Mouse (Mus musculus): ENCODE measurements at regions not wholly inside any gene's neighbourhood (a gene's known extent, or its start where the extent isn't known, plus 50 kb on each side); places are given as distances from the start of the nearest gene placed in this dataset.
"Not testable (repeated sequence)": the region's sequence is repeated elsewhere in the genome, so short reads cannot be mapped to it uniquely, and the experiment has no call there.

DNA sequence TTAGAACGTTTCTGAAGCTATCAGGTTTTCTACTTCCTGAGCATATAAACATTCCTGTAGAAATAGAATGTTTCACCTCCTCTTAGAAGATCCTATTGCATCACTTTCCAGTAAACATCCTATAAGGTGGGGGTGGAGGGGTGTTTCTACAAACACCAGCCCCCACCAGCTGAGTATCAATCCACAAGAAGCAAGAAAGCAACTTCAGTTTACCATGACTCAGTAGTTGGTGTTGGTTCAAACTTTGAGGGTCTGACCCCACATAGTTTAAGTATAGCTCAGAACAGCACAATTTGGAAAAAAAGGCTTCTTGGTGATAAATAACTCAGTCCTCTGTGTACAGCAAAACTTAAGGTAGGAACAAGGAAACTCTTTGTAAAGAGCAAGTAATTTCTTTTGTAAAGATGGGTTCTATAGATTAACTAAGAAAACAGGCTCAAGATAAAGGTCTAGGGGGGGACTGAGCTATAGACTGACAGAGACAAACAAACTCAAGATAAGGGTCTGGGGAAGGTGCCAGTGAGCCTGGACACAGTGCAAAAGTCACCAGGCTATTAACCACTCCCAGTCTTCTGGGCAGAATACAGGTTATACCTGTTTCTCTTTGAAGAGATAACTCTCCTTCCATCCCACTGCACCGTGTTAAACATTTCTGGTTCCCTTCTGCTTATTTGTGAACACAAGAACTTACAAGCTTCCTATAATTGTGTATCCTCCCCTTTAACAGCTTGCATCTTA lies 218.9 kb upstream of the Atp10a start:
- WGBS = 21% methylated on average over 2 of the region's 2 CpGs
- H3K4me3 ChIP-seq = no peak overlapping the region
- H3K4me1 ChIP-seq (replicated peaks) = no peaks in the 10 kb centered on the region
- ATAC-seq (ENCODE audit: insufficient number of reproducible peaks, low FRiP score) = no peak
- no peak overlapping the region for H3K9ac ChIP-seq
- no peaks in the 10 kb centered on the region for H3K36me3 ChIP-seq
- no peak overlapping the region for H3K27ac ChIP-seq (ENCODE audit: poor library complexity, severe bottlenecking)
- H3K27me3 ChIP-seq (replicated peaks) = no peaks in the 10 kb centered on the region
- no peak overlapping the region for H3K4me2 ChIP-seq
- no peaks in the 10 kb centered on the region for H3K9me3 ChIP-seq (replicated peaks)

- no peak for ATAC-seq (ENCODE audit: insufficient number of reproducible peaks, low FRiP score)
- WGBS = 76% methylated on average over 1 of the region's 1 CpGs
- H3K27ac ChIP-seq (ENCODE audit: poor library complexity, severe bottlenecking) = no peak overlapping the region
Observed at GRCm38 (mm10) chr7:58442535-58443184, 213.3 kb upstream of the Atp10a start.

DNA sequence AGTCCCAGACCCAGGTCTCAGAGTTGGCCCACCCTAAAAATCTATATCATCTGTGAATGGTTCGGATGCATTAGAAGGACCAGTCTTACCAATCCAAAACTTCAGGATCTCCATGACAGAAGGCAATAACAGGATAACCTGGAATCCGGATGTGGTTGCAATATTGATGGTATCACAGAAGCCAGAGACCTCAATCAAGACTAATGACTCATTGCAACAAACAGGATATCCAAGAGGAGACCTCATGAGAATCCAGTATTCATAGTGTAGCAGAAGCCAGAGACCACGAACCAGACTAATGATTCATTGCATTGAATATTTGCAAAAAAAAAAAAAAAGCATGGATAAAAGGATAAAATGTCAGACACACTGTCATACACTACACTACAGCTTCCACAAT lies 212.7 kb upstream of the Atp10a start:
- no peak for ATAC-seq (ENCODE audit: insufficient number of reproducible peaks, low FRiP score)
- no peak overlapping the region for H3K4me2 ChIP-seq
- H3K36me3 ChIP-seq = no peaks in the 10 kb centered on the region
- H3K9ac ChIP-seq = no peak overlapping the region
- no peaks in the 10 kb centered on the region for H3K4me1 ChIP-seq (replicated peaks)
- no peaks in the 10 kb centered on the region for H3K9me3 ChIP-seq (replicated peaks)
- no peak overlapping the region for H3K4me3 ChIP-seq
- no peak overlapping the region for H3K27ac ChIP-seq (ENCODE audit: poor library complexity, severe bottlenecking)
- 69% methylated on average over 3 of the region's 3 CpGs for WGBS
- no peaks in the 10 kb centered on the region for H3K27me3 ChIP-seq (replicated peaks)

More at GRCm38 (mm10) chr7:58442535-58443184, 213.3 kb upstream of the Atp10a start:
- Histone ChIP-seq H3K36me3 (no peaks in the 10 kb centered on the region), H3K27me3 (replicated peaks) (no peaks in the 10 kb centered on the region), H3K9me3 (replicated peaks) (no peaks in the 10 kb centered on the region), H3K4me3 (no peak overlapping the region), H3K4me1 (replicated peaks) (no peaks in the 10 kb centered on the region), H3K4me2 (no peak overlapping the region), H3K9ac (no peak overlapping the region)

GRCm38 (mm10) chr7:58445781-58446180 lies 210.2 kb upstream of the Atp10a start:
- no peak overlapping the region for H3K4me2 ChIP-seq
- ATAC-seq (ENCODE audit: insufficient number of reproducible peaks, low FRiP score) = no peak
- H3K4me3 ChIP-seq = no peak overlapping the region
- H3K4me1 ChIP-seq (replicated peaks) = no peaks in the 10 kb centered on the region
- H3K9ac ChIP-seq = no peak overlapping the region
- no peaks in the 10 kb centered on the region for H3K27me3 ChIP-seq (replicated peaks)
- H3K36me3 ChIP-seq = no peaks in the 10 kb centered on the region
- H3K27ac ChIP-seq (ENCODE audit: poor library complexity, severe bottlenecking) = no peak overlapping the region
- WGBS = 85% methylated on average over 1 of the region's 1 CpGs
- no peaks in the 10 kb centered on the region for H3K9me3 ChIP-seq (replicated peaks)

GRCm38 (mm10) chr7:58446261-58446660 lies 209.7 kb upstream of the Atp10a start:
- no peaks in the 10 kb centered on the region for H3K4me1 ChIP-seq (replicated peaks)
- ATAC-seq (ENCODE audit: insufficient number of reproducible peaks, low FRiP score) = no peak
- H3K9ac ChIP-seq = no peak overlapping the region
- H3K36me3 ChIP-seq = no peaks in the 10 kb centered on the region
- H3K27me3 ChIP-seq (replicated peaks) = no peaks in the 10 kb centered on the region
- H3K4me3 ChIP-seq = no peak overlapping the region
- H3K9me3 ChIP-seq (replicated peaks) = no peaks in the 10 kb centered on the region
- H3K4me2 ChIP-seq = no peak overlapping the region
- no peak overlapping the region for H3K27ac ChIP-seq (ENCODE audit: poor library complexity, severe bottlenecking)

GRCm38 (mm10) chr7:58448727-58449126 lies 207.2 kb upstream of the Atp10a start:
- Histone ChIP-seq H3K9ac (no peak overlapping the region), H3K4me2 (no peak overlapping the region), H3K4me3 (no peak overlapping the region), H3K4me1 (replicated peaks) (no peaks in the 10 kb centered on the region), H3K27ac (ENCODE audit: poor library complexity, severe bottlenecking) (no peak overlapping the region), H3K9me3 (replicated peaks) (no peaks in the 10 kb centered on the region), H3K27me3 (replicated peaks) (no peaks in the 10 kb centered on the region), H3K36me3 (no peaks in the 10 kb centered on the region)
- ATAC-seq (ENCODE audit: insufficient number of reproducible peaks, low FRiP score) = no peak
- 55% methylated on average over 3 of the region's 3 CpGs for WGBS

DNA sequence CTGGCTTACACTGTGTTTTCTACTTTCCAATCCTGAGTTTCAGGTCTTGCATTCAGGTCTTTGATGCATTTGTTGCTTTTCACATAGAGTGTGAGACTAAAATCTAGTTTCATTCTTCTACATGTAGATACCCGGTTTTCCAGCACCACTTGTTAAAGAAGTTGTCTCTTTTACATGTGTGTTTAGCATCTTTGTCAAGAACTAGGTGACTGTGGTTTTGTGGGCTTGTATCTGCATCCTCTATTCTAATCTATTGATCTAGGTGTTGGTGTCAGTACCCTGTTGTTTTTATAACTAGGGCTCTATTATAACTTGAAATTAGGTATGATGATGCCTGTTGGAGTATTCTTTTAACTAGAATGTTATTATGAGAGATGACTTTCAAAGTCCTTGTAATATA lies 204.0 kb upstream of the Atp10a start:
- Histone ChIP-seq H3K4me3 (no peak overlapping the region), H3K36me3 (no peaks in the 10 kb centered on the region), H3K9ac (no peak overlapping the region), H3K4me2 (no peak overlapping the region), H3K27me3 (replicated peaks) (no peaks in the 10 kb centered on the region), H3K4me1 (replicated peaks) (no peaks in the 10 kb centered on the region), H3K27ac (ENCODE audit: poor library complexity, severe bottlenecking) (no peak overlapping the region), H3K9me3 (replicated peaks) (no peaks in the 10 kb centered on the region)
- ATAC-seq (ENCODE audit: insufficient number of reproducible peaks, low FRiP score) = no peak
- WGBS = 50% methylated on average over 1 of the region's 1 CpGs

DNA sequence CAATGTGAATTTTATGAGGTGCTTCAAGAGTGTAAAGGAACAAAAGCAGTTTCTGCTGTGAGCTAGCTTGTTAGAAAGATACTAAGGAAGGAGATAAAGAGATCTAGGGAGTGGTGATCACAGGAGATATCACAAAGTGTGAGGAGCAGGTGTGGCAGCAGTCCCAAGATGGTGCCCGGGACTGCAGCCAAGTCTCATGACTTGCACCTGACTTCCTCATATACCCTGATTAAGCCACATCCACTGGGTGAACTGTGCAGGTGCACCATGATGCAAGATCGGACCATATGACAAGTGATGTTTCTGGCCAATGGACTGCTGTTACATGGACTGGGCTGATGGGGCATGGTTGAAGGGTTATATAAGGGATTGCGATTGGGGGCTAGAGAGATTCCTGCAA lies 197.8 kb upstream of the Atp10a start:
- not testable (repeated sequence) for H3K4me2 ChIP-seq; ATAC-seq (ENCODE audit: insufficient number of reproducible peaks, low FRiP score); H3K4me1 ChIP-seq (replicated peaks); H3K9ac ChIP-seq; H3K4me3 ChIP-seq; H3K36me3 ChIP-seq; H3K27ac ChIP-seq (ENCODE audit: poor library complexity, severe bottlenecking); H3K27me3 ChIP-seq (replicated peaks); H3K9me3 ChIP-seq (replicated peaks)
- 86% methylated on average over 3 of the region's 3 CpGs for WGBS

DNA sequence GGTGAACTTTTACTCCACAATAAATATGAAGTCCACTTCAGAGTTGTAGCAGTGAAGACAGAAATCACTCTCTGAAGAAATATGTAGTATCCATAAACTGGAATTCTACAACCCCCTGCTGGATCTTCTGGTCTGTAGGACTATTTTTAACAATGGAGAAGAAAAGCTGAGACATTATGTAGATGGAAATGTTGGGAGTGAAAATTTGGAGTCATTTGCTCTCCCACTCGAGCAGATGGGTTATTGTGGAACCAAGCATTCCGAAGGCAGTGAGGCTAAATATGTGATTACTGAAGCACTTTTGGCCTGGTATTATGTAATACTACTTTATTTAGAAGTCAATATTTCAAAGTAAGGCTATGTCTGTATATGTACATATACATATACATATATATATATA lies 195.0 kb upstream of the Atp10a start:
- Histone ChIP-seq H3K4me1 (replicated peaks) (no peaks in the 10 kb centered on the region), H3K36me3 (no peaks in the 10 kb centered on the region), H3K4me3 (no peak overlapping the region), H3K9ac (no peak overlapping the region), H3K27ac (ENCODE audit: poor library complexity, severe bottlenecking) (no peak overlapping the region), H3K4me2 (no peak overlapping the region), H3K9me3 (replicated peaks) (no peaks in the 10 kb centered on the region), H3K27me3 (replicated peaks) (no peaks in the 10 kb centered on the region)
- no peak for ATAC-seq (ENCODE audit: insufficient number of reproducible peaks, low FRiP score)
- WGBS = 80% methylated on average over 2 of the region's 2 CpGs

DNA sequence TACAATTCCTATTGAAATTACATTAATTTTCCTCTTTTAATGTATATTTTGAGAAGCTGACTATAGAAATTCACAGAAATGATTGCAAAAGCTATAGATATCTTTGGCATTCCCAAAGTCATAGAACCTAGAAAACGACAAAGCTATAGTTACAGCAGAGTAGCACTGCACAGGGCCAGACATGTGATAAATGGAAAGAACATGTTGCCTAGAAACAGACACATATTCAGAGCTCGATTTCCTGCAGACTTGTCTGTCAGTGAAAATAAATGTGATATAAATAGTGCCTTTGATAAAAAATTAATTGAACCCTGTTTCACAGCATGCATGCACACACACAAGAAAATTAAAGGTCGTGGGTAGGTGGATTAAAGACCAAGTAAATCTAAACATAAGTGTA lies 182.8 kb upstream of the Atp10a start:
- 53% methylated on average over 3 of the region's 3 CpGs for WGBS
- H3K36me3 ChIP-seq = no peaks in the 10 kb centered on the region

GRCm38 (mm10) chr7:58475139-58475538 lies 180.8 kb upstream of the Atp10a start:
- Histone ChIP-seq H3K4me3 (no peak overlapping the region), H3K9me3 (replicated peaks) (no peaks in the 10 kb centered on the region), H3K4me2 (no peak overlapping the region), H3K36me3 (no peaks in the 10 kb centered on the region), H3K27me3 (replicated peaks) (no peaks in the 10 kb centered on the region), H3K27ac (ENCODE audit: poor library complexity, severe bottlenecking) (no peak overlapping the region), H3K4me1 (replicated peaks) (no peaks in the 10 kb centered on the region), H3K9ac (no peak overlapping the region)
- 51% methylated on average over 2 of the region's 2 CpGs for WGBS
- ATAC-seq (ENCODE audit: insufficient number of reproducible peaks, low FRiP score) = no peak

More for the DNA sequence above, 182.8 kb upstream of the Atp10a start:
- H3K4me3 ChIP-seq = no peak overlapping the region
- H3K4me1 ChIP-seq (replicated peaks) = no peaks in the 10 kb centered on the region
- H3K27ac ChIP-seq (ENCODE audit: poor library complexity, severe bottlenecking) = no peak overlapping the region
- no peak overlapping the region for H3K4me2 ChIP-seq
- H3K27me3 ChIP-seq (replicated peaks) = no peaks in the 10 kb centered on the region
- H3K9me3 ChIP-seq (replicated peaks) = no peaks in the 10 kb centered on the region
- ATAC-seq (ENCODE audit: insufficient number of reproducible peaks, low FRiP score) = no peak
- no peak overlapping the region for H3K9ac ChIP-seq

GRCm38 (mm10) chr7:58488250-58488649 lies 167.7 kb upstream of the Atp10a start:
- H3K36me3 ChIP-seq = no peaks in the 10 kb centered on the region
- no peaks in the 10 kb centered on the region for H3K4me1 ChIP-seq (replicated peaks)
- WGBS = 73% methylated on average over 2 of the region's 2 CpGs
- H3K27me3 ChIP-seq (replicated peaks) = no peaks in the 10 kb centered on the region
- H3K4me2 ChIP-seq = no peak overlapping the region
- H3K27ac ChIP-seq (ENCODE audit: poor library complexity, severe bottlenecking) = no peak overlapping the region
- no peaks in the 10 kb centered on the region for H3K9me3 ChIP-seq (replicated peaks)
- no peak for ATAC-seq (ENCODE audit: insufficient number of reproducible peaks, low FRiP score)
- no peak overlapping the region for H3K4me3 ChIP-seq
- H3K9ac ChIP-seq = no peak overlapping the region
